Mouse (Mus musculus): ENCODE measurements at regions not wholly inside any gene's neighbourhood (a gene's known extent, or its start where the extent isn't known, plus 50 kb on each side); places are given as distances from the start of the nearest gene placed in this dataset.

DNA sequence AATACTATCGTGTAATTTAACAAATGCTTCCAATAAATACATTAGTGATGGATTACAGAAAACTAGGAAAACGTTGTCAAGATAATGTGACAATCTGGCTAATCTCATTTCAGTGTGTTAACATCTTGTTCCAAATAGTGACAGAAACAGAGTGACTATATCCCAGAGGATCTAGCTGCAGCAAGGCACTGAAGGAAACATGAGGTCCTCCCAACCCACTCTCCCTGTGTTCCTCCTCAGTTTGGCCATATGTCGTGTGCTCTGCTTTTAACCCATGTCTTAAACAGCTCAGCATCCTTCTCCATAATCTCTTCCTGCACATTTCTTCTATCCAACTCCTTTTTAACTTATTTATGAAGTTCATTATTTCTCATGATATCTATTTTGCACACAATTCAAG, 223.6 kb upstream of the Lyplal1 start:
- WGBS (ENCODE audit: insufficient replicate concordance), result 52% methylated on average over 3 of the region's 3 CpGs
- Histone ChIP-seq H3K9ac (ENCODE audit: low read depth, low read length) (no peak overlapping the region), H3K27ac (ENCODE audit: low read length) (no peak overlapping the region), H3K4me1 (ENCODE audit: control insufficient read depth, low read depth, low read length) (no peaks in the 10 kb centered on the region), H3K36me3 (ENCODE audit: control insufficient read depth, insufficient read depth) (no peaks in the 10 kb centered on the region), H3K4me2 (ENCODE audit: low read depth, low read length) (no peak overlapping the region), H3K27me3 (ENCODE audit: control insufficient read depth, insufficient read depth, low read depth, low read length) (no peaks in the 10 kb centered on the region), H3K4me3 (ENCODE audit: low read depth, low read length) (no peak overlapping the region), H3K9me3 (replicated peaks; ENCODE audit: control insufficient read depth, low read length) (no peaks in the 10 kb centered on the region)
- ATAC-seq (ENCODE audit: low read depth), result no peak

DNA sequence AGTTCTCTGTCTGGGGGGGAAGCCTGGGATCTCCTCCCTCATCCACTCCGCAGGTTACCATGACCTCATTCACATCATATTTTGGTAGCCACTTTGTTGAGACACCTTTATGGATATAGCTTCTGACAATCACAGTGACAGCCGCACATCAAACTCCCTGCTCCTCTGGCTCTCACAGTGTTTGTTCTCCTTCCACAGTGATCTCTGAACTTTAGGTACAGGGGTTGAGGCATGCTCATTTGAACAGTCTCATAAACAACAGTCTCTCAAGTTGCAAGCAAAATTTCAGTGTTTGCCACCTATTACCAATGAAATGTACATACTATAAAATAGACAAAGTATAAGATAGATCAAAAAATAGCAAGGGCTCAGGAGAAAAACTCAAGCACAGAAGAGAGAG, 200.2 kb upstream of the Lyplal1 start:
- H3K4me2 ChIP-seq (ENCODE audit: low read depth, low read length), result no peak overlapping the region
- no peaks in the 10 kb centered on the region for H3K36me3 ChIP-seq (ENCODE audit: control insufficient read depth, insufficient read depth)
- H3K4me3 ChIP-seq (ENCODE audit: low read depth, low read length), result no peak overlapping the region
- peak; percentile 37; the same call in 1 of the 2 replicates for ATAC-seq (ENCODE audit: low read depth)
- no peaks in the 10 kb centered on the region for H3K4me1 ChIP-seq (ENCODE audit: control insufficient read depth, low read depth, low read length)
- no peak overlapping the region for H3K9ac ChIP-seq (ENCODE audit: low read depth, low read length)
- no peaks in the 10 kb centered on the region for H3K9me3 ChIP-seq (replicated peaks; ENCODE audit: control insufficient read depth, low read length)
- H3K27me3 ChIP-seq (ENCODE audit: control insufficient read depth, insufficient read depth, low read depth, low read length), result no peaks in the 10 kb centered on the region
- no peak overlapping the region for H3K27ac ChIP-seq (ENCODE audit: low read length)
- 55% methylated on average over 2 of the region's 2 CpGs for WGBS (ENCODE audit: insufficient replicate concordance)

- no peak overlapping the region for H3K9ac ChIP-seq (ENCODE audit: low read depth, low read length)
- no peaks in the 10 kb centered on the region for H3K9me3 ChIP-seq (replicated peaks; ENCODE audit: control insufficient read depth, low read length)
- H3K27ac ChIP-seq (ENCODE audit: low read length), result no peak overlapping the region
- no peaks in the 10 kb centered on the region for H3K4me1 ChIP-seq (ENCODE audit: control insufficient read depth, low read depth, low read length)
- H3K36me3 ChIP-seq (ENCODE audit: control insufficient read depth, insufficient read depth), result no peaks in the 10 kb centered on the region
- no peak overlapping the region for H3K4me2 ChIP-seq (ENCODE audit: low read depth, low read length)
- WGBS (ENCODE audit: insufficient replicate concordance), result 55% methylated on average over 4 of the region's 4 CpGs
- ATAC-seq (ENCODE audit: low read depth), result no peak
- no peak overlapping the region for H3K4me3 ChIP-seq (ENCODE audit: low read depth, low read length)
- no peaks in the 10 kb centered on the region for H3K27me3 ChIP-seq (ENCODE audit: control insufficient read depth, insufficient read depth, low read depth, low read length)
Measured at GRCm38 (mm10) chr1:186314180-186314579, 197.1 kb upstream of the Lyplal1 start.

DNA sequence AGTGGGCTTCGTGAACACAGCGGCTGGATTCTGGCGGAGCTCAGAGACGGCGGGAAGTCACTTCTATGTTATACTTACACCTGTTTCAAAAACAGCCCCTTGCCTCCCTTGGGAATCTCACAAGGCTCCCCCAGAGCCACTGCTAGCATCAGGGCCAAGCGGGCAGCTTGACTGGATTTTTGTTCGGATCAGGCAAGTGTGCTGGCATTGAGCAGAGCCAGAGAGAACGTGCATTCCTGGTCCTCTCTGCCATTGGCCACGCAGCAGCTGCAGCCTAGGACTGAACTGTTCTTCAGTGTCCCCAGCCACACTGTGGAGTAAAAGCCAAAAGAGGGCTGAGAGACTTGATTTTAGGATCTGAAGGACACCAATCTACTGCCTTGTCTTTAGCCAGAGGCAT, 195.6 kb upstream of the Lyplal1 start:
- Histone ChIP-seq H3K4me3 (ENCODE audit: low read depth, low read length) (no peak overlapping the region), H3K9ac (ENCODE audit: low read depth, low read length) (no peak overlapping the region), H3K9me3 (replicated peaks; ENCODE audit: control insufficient read depth, low read length) (no peaks in the 10 kb centered on the region), H3K4me2 (ENCODE audit: low read depth, low read length) (no peak overlapping the region), H3K27ac (ENCODE audit: low read length) (no peak overlapping the region), H3K4me1 (ENCODE audit: control insufficient read depth, low read depth, low read length) (no peaks in the 10 kb centered on the region), H3K36me3 (ENCODE audit: control insufficient read depth, insufficient read depth) (no peaks in the 10 kb centered on the region), H3K27me3 (ENCODE audit: control insufficient read depth, insufficient read depth, low read depth, low read length) (no peaks in the 10 kb centered on the region)
- 76% methylated on average over 9 of the region's 9 CpGs for WGBS (ENCODE audit: insufficient replicate concordance)
- ATAC-seq (ENCODE audit: low read depth), result no peak

- H3K9ac ChIP-seq (ENCODE audit: low read depth, low read length), result no peak overlapping the region
- H3K4me2 ChIP-seq (ENCODE audit: low read depth, low read length), result no peak overlapping the region
- H3K9me3 ChIP-seq (replicated peaks; ENCODE audit: control insufficient read depth, low read length), result no peaks in the 10 kb centered on the region
- no peak for ATAC-seq (ENCODE audit: low read depth)
- 69% methylated on average over 7 of the region's 7 CpGs for WGBS (ENCODE audit: insufficient replicate concordance)
- H3K4me1 ChIP-seq (ENCODE audit: control insufficient read depth, low read depth, low read length), result no peaks in the 10 kb centered on the region
- H3K4me3 ChIP-seq (ENCODE audit: low read depth, low read length), result no peak overlapping the region
- no peak overlapping the region for H3K27ac ChIP-seq (ENCODE audit: low read length)
- H3K36me3 ChIP-seq (ENCODE audit: control insufficient read depth, insufficient read depth), result no peaks in the 10 kb centered on the region
- H3K27me3 ChIP-seq (ENCODE audit: control insufficient read depth, insufficient read depth, low read depth, low read length), result no peaks in the 10 kb centered on the region
Measured at GRCm38 (mm10) chr1:186312008-186312407, 194.9 kb upstream of the Lyplal1 start.

- Histone ChIP-seq H3K4me1 (ENCODE audit: control insufficient read depth, low read depth, low read length) (no peaks in the 10 kb centered on the region), H3K4me2 (ENCODE audit: low read depth, low read length) (no peak overlapping the region), H3K36me3 (ENCODE audit: control insufficient read depth, insufficient read depth) (no peaks in the 10 kb centered on the region), H3K4me3 (ENCODE audit: low read depth, low read length) (no peak overlapping the region), H3K9me3 (replicated peaks; ENCODE audit: control insufficient read depth, low read length) (no peaks in the 10 kb centered on the region), H3K27ac (ENCODE audit: low read length) (no peak overlapping the region), H3K27me3 (ENCODE audit: control insufficient read depth, insufficient read depth, low read depth, low read length) (no peaks in the 10 kb centered on the region), H3K9ac (ENCODE audit: low read depth, low read length) (no peak overlapping the region)
- WGBS (ENCODE audit: insufficient replicate concordance), result 51% methylated on average over 6 of the region's 6 CpGs
- ATAC-seq (ENCODE audit: low read depth), result no peak
Measured at GRCm38 (mm10) chr1:186307627-186308026, 190.5 kb upstream of the Lyplal1 start.

DNA sequence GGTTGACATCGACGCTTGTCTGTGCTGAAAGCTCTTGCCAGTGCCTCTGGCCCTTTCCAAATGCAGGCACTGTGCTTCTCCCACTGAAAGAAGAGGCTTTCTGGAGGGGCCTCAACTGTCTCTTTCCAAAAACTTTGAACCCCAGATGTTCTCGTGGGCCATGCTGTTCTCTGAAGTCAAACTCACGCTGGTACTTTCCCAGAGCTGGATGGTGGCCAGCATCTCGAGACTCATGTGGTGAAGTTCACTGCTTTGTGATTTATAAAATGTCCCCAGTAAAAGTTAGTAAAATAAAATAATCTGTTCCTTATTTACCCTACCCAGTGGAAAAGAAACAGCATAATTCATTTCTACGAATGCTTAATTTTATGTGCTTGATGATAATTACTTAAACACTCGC, 180.4 kb upstream of the Lyplal1 start:
- H3K4me1 ChIP-seq (ENCODE audit: control insufficient read depth, low read depth, low read length), result no peaks in the 10 kb centered on the region

GRCm38 (mm10) chr1:186295201-186295600, 178.1 kb upstream of the Lyplal1 start:
- H3K4me3 ChIP-seq (ENCODE audit: low read depth, low read length), result no peak overlapping the region
- ATAC-seq (ENCODE audit: low read depth), result no peak
- H3K9ac ChIP-seq (ENCODE audit: low read depth, low read length), result no peak overlapping the region
- no peaks in the 10 kb centered on the region for H3K9me3 ChIP-seq (replicated peaks; ENCODE audit: control insufficient read depth, low read length)
- no peaks in the 10 kb centered on the region for H3K4me1 ChIP-seq (ENCODE audit: control insufficient read depth, low read depth, low read length)
- no peaks in the 10 kb centered on the region for H3K36me3 ChIP-seq (ENCODE audit: control insufficient read depth, insufficient read depth)
- H3K27me3 ChIP-seq (ENCODE audit: control insufficient read depth, insufficient read depth, low read depth, low read length), result no peaks in the 10 kb centered on the region
- WGBS (ENCODE audit: insufficient replicate concordance), result 52% methylated on average over 2 of the region's 2 CpGs
- H3K27ac ChIP-seq (ENCODE audit: low read length), result no peak overlapping the region
- no peak overlapping the region for H3K4me2 ChIP-seq (ENCODE audit: low read depth, low read length)

More for the DNA sequence above, 180.4 kb upstream of the Lyplal1 start:
- Histone ChIP-seq H3K9me3 (replicated peaks; ENCODE audit: control insufficient read depth, low read length) (no peaks in the 10 kb centered on the region), H3K27me3 (ENCODE audit: control insufficient read depth, insufficient read depth, low read depth, low read length) (no peaks in the 10 kb centered on the region), H3K4me2 (ENCODE audit: low read depth, low read length) (no peak overlapping the region), H3K4me3 (ENCODE audit: low read depth, low read length) (no peak overlapping the region), H3K36me3 (ENCODE audit: control insufficient read depth, insufficient read depth) (no peaks in the 10 kb centered on the region), H3K27ac (ENCODE audit: low read length) (no peak overlapping the region), H3K9ac (ENCODE audit: low read depth, low read length) (no peak overlapping the region)
- ATAC-seq (ENCODE audit: low read depth), result no peak
- 61% methylated on average over 7 of the region's 7 CpGs for WGBS (ENCODE audit: insufficient replicate concordance)

GRCm38 (mm10) chr1:186294635-186295034, 177.5 kb upstream of the Lyplal1 start:
- no peak overlapping the region for H3K4me3 ChIP-seq (ENCODE audit: low read depth, low read length)
- no peak overlapping the region for H3K27ac ChIP-seq (ENCODE audit: low read length)
- ATAC-seq (ENCODE audit: low read depth), result no peak
- H3K36me3 ChIP-seq (ENCODE audit: control insufficient read depth, insufficient read depth), result no peaks in the 10 kb centered on the region
- H3K9ac ChIP-seq (ENCODE audit: low read depth, low read length), result no peak overlapping the region
- H3K27me3 ChIP-seq (ENCODE audit: control insufficient read depth, insufficient read depth, low read depth, low read length), result no peaks in the 10 kb centered on the region
- 48% methylated on average over 2 of the region's 2 CpGs for WGBS (ENCODE audit: insufficient replicate concordance)
- no peaks in the 10 kb centered on the region for H3K9me3 ChIP-seq (replicated peaks; ENCODE audit: control insufficient read depth, low read length)
- H3K4me1 ChIP-seq (ENCODE audit: control insufficient read depth, low read depth, low read length), result no peaks in the 10 kb centered on the region
- no peak overlapping the region for H3K4me2 ChIP-seq (ENCODE audit: low read depth, low read length)

DNA sequence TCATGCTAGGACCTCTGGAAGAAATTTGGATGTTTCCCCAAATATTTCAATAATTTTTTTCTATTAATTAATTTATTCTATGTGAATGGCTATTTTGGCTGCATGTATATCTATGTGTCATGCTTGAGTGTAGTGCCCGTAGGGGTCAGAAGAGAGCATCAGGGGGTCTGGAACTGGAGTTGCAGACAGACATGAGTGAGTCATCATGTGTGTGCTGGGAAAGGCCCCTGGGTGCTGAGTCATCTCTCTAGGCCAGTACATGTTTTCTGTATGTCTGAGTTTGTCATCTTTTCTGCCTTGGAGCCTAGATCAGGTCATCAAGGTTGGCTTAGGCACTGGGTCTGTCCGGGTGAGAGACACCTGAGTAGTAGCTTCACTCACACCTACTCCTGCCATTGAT, 172.0 kb upstream of the Lyplal1 start:
- 43% methylated on average over 2 of the region's 2 CpGs for WGBS (ENCODE audit: insufficient replicate concordance)
- no peak overlapping the region for H3K4me3 ChIP-seq (ENCODE audit: low read depth, low read length)

More for the DNA sequence above, 172.0 kb upstream of the Lyplal1 start:
- Histone ChIP-seq H3K27me3 (ENCODE audit: control insufficient read depth, insufficient read depth, low read depth, low read length) (no peaks in the 10 kb centered on the region), H3K9ac (ENCODE audit: low read depth, low read length) (no peak overlapping the region), H3K27ac (ENCODE audit: low read length) (no peak overlapping the region), H3K36me3 (ENCODE audit: control insufficient read depth, insufficient read depth) (no peaks in the 10 kb centered on the region), H3K9me3 (replicated peaks; ENCODE audit: control insufficient read depth, low read length) (no peaks in the 10 kb centered on the region), H3K4me2 (ENCODE audit: low read depth, low read length) (no peak overlapping the region), H3K4me1 (ENCODE audit: control insufficient read depth, low read depth, low read length) (no peaks in the 10 kb centered on the region)
- no peak for ATAC-seq (ENCODE audit: low read depth)

All from liver, embryonic 16.5 days (tissue).